Mouse (Mus musculus) heart, postnatal 0 days (tissue): ENCODE results near the gene Radil.

Experiments
- CTCF ChIP-seq: IDR thresholded peaks from 2 replicates; pipeline ENCODE4 v1.5.1; 2016; ENCODE audit warnings: antibody characterized with exemption, control low read depth, low read depth
- EP300 ChIP-seq: IDR thresholded peaks from 2 replicates; pipeline ENCODE4 v1.6.1; 2016; ENCODE audit warnings: antibody characterized with exemption, low read depth

DNA sequence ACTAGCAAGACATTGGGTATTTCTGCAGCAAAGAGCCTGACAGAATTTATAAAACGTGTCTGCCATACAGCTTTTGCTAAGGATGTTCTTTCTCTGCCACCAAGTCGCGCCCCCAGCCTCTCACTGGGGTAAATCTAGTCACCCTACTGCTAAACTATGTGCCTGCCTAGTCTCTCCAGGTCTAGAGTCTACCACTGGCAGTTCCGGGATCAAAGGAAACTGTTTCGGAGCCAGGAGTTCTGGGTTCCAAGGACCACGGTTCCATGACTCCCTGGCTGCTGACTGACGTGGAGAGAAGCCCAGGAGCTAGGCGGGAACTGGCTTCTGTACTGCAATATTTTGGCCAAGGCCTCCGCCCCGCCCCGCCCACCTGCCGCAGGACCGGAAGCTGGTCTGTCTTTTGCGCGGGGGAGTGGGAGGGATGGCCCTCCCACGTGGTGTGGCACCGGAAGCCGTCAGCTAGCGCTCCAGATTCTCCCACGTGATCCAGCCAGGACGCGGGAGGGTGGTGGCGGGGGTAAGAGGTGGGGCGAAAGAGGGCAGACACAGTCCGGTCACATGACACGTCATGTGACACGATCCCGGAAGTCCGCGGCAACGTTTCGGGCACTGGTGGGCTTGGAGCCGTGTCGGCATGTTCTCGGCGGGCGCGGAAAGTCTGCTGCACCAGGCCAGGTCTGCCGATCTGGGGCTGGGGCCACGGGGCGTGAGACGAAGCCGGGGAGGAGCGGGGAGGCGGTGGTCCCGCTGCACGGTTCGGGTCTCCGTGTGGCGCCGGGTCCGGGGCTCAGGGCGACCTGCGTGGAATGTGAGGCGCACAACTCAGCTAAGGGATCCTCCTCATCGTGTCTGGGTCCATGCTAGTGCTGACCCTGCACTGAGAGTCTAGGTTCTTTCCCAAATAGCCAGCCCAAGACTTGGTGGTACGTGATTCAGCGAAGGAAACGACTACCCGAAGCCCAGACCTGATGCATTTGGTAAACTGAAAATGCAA is 87.1 kb downstream of the Radil start, which contains the start of gene Ap5z1:
- TF ChIP-seq CTCF (no peak), EP300 (peak; percentile 52)
